Mouse (Mus musculus): ENCODE results near the gene Ntmt1.

DNA sequence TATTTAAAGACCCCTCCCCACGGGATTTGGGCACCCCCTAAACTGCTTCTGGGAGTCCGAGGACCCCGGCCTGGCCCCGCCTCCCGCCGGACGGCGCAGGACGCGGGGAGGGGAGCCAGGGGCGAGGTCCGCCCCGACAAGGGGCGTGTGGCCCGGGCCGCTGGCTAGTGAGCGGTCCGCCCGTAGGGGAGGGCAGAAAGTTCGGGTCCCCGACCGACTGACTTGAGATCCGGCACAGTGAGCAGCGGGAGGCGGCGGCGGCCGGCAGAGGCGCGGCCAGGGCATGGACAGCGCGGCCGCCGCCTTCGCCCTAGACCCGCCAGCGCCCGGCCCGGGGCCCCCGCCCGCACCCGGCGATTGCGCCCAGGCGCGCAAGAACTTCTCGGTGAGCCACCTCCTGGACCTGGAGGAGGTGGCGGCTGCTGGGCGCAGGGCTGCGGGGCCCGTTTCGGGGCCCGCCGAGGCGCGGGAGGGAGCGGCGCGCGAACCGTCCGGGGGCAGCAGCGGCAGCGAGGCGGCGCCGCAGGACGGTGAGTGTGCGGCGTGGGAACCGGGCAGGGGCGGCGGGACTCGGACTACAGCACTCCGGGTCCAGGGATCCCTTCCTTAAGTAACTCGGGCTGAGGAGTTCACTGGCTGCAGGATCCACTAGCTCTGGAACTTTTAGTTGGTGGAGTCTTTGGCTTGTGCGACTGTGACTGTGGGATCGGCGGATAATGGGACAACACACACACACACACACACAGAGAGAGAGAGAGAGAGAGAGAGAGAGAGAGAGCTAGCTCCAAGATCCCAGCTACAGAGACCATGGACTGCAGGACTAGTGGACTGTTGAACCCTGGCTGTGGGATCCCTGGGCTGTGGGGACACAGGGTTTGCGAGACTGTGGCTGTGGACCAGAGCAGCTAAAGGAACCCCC is 37.8 kb downstream of the Ntmt1 start:
- no peak for TF ChIP-seq CTCF (conservative IDR thresholded peaks at IDR 0.05; ENCODE audit: insufficient read depth, insufficient read length, low read depth, low read length)
- TF ChIP-seq POLR2A (IDR thresholded peaks at IDR 0.05; ENCODE audit: low read depth, low read length) = no peak

All from kidney, adult 2 months (tissue).